Mouse (Mus musculus) lung, embryonic 16.5 days (tissue): ENCODE measurements at regions not wholly inside any gene's neighbourhood (a gene's known extent, or its start where the extent isn't known, plus 50 kb on each side); places are given as distances from the start of the nearest gene placed in this dataset.
A peak's percentile ranks its signal among the peaks of the same experiment; 100 is the strongest.

Source experiments
- ATAC-seq: fragments of 200-750 bp; cut with Nextera tagmentation; 2 replicates; pipeline ENCODE4 v1.8.0; 2017; ENCODE audit warnings: low read depth, mild to moderate bottlenecking, moderate library complexity
- H3K27ac ChIP-seq: fragments of 300-500 bp; sonication (generic); 2 replicates; pipeline ENCODE4 v1.5.1; 2014; ENCODE audit warnings: mild to moderate bottlenecking, control low read depth, low read length
- H3K27me3 ChIP-seq: fragments of 300-500 bp; sonication (generic); 2 replicates; pipeline ENCODE4 v1.6.1; 2014; ENCODE audit warnings: low read depth, low read length, mixed read lengths; ENCODE audit not compliant: control insufficient read depth, insufficient read depth
- H3K36me3 ChIP-seq: fragments of 300-500 bp; sonication (generic); 2 replicates; pipeline ENCODE4 v1.6.1; 2014; ENCODE audit warnings: low read length; ENCODE audit not compliant: control insufficient read depth, insufficient read depth
- H3K4me1 ChIP-seq: fragments of 300-500 bp; sonication (generic); replicated peaks from 2 replicates; pipeline ENCODE4 v1.6.1; 2014; ENCODE audit warnings: low read length, mixed read lengths; ENCODE audit not compliant: control insufficient read depth, insufficient read depth
- H3K4me2 ChIP-seq: fragments of 300-500 bp; sonication (generic); 2 replicates; pipeline ENCODE4 v1.6.1; 2014; ENCODE audit warnings: low read depth, low read length, control low read depth
- H3K4me3 ChIP-seq: fragments of 300-500 bp; sonication (generic); 2 replicates; pipeline ENCODE4 v1.5.1; 2014; ENCODE audit warnings: mild to moderate bottlenecking, low read length, control low read depth
- H3K9ac ChIP-seq: fragments of 300-500 bp; sonication (generic); 2 replicates; pipeline ENCODE4 v1.6.1; 2014; ENCODE audit warnings: low read length, control low read depth
- H3K9me3 ChIP-seq: fragments of 300-500 bp; sonication (generic); 2 replicates; pipeline ENCODE4 v1.6.1; 2016; ENCODE audit warnings: low read length; ENCODE audit not compliant: control insufficient read depth
- WGBS: fragments of 180-500 bp; shearing (Covaris S2); extraction: QIAGEN DNeasy Blood & Tissue Kit; methylation state at CpG from one replicate; pipeline ENCODE4 v1.1.7; 2014; 5-methylcytosine and 5-hydroxymethylcytosine counted together

- Histone ChIP-seq H3K4me1 (peaks cover 2% of the 10 kb centered on the region; the same call in 1 of the 2 replicates), H3K27me3 (no peaks in the 10 kb centered on the region), H3K4me3 (no peak overlapping the region), H3K27ac (no peak overlapping the region), H3K4me2 (no peak overlapping the region), H3K9me3 (no peaks in the 10 kb centered on the region), H3K9ac (no peak overlapping the region), H3K36me3 (no peaks in the 10 kb centered on the region)
- ATAC-seq: no peak
- WGBS: 83% methylated on average over 4 of the region's 4 CpGs
These were observed 128.9 kb upstream of the Pik3r1 start for GRCm38 (mm10) chr13:101896946-101897345.

GRCm38 (mm10) chr13:101902213-101902612 is 134.2 kb upstream of the Pik3r1 start:
- H3K4me1 ChIP-seq: no peaks in the 10 kb centered on the region
- 55% methylated on average over 7 of the region's 7 CpGs for WGBS
- no peaks in the 10 kb centered on the region for H3K9me3 ChIP-seq
- H3K9ac ChIP-seq: no peak overlapping the region
- no peak overlapping the region for H3K4me2 ChIP-seq
- no peak overlapping the region for H3K27ac ChIP-seq
- H3K36me3 ChIP-seq: no peaks in the 10 kb centered on the region
- ATAC-seq: no peak
- H3K4me3 ChIP-seq: no peak overlapping the region
- H3K27me3 ChIP-seq: no peaks in the 10 kb centered on the region

GRCm38 (mm10) chr13:101905909-101906676 is 138.1 kb upstream of the Pik3r1 start:
- Histone ChIP-seq H3K4me3 (no peak overlapping the region), H3K4me2 (no peak overlapping the region), H3K27me3 (no peaks in the 10 kb centered on the region), H3K27ac (no peak overlapping the region; the same call in 1 of the 2 replicates), H3K4me1 (no peaks in the 10 kb centered on the region), H3K9ac (no peak overlapping the region), H3K36me3 (no peaks in the 10 kb centered on the region), H3K9me3 (no peaks in the 10 kb centered on the region)
- WGBS: 77% methylated on average over 7 of the region's 7 CpGs
- ATAC-seq: peak; percentile 59

GRCm38 (mm10) chr13:101909026-101909425 is 141.0 kb upstream of the Pik3r1 start:
- no peaks in the 10 kb centered on the region for H3K36me3 ChIP-seq
- WGBS: 69% methylated on average over 5 of the region's 5 CpGs
- H3K27ac ChIP-seq: no peak overlapping the region
- no peak overlapping the region for H3K4me2 ChIP-seq
- H3K27me3 ChIP-seq: no peaks in the 10 kb centered on the region
- no peak for ATAC-seq
- H3K4me1 ChIP-seq: 0 out of 2 replicates have a peak, but pooled peaks cover under 1% of the 10 kb centered on the region
- no peak overlapping the region for H3K4me3 ChIP-seq
- no peaks in the 10 kb centered on the region for H3K9me3 ChIP-seq
- H3K9ac ChIP-seq: no peak overlapping the region

- no peak for ATAC-seq
- H3K36me3 ChIP-seq: no peaks in the 10 kb centered on the region
- no peaks in the 10 kb centered on the region for H3K27me3 ChIP-seq
- no peaks in the 10 kb centered on the region for H3K9me3 ChIP-seq
- no peak overlapping the region for H3K9ac ChIP-seq
- WGBS: 91% methylated on average over 5 of the region's 5 CpGs
- H3K4me3 ChIP-seq: no peak overlapping the region
- H3K4me1 ChIP-seq: peaks cover 17% of the 10 kb centered on the region
- H3K27ac ChIP-seq: no peak overlapping the region
- no peak overlapping the region for H3K4me2 ChIP-seq
These were observed 142.7 kb upstream of the Pik3r1 start for GRCm38 (mm10) chr13:101910687-101911086.

- Histone ChIP-seq H3K9me3 (no peaks in the 10 kb centered on the region), H3K4me3 (no peak overlapping the region), H3K9ac (no peak overlapping the region), H3K4me1 (peaks cover 28% of the 10 kb centered on the region), H3K4me2 (no peak overlapping the region), H3K27ac (no peak overlapping the region; the same call in 1 of the 2 replicates), H3K27me3 (no peaks in the 10 kb centered on the region), H3K36me3 (no peaks in the 10 kb centered on the region)
- no peak for ATAC-seq
- WGBS: 84% methylated on average over 4 of the region's 4 CpGs
These were observed 146.1 kb upstream of the Pik3r1 start for GRCm38 (mm10) chr13:101914132-101914531.

GRCm38 (mm10) chr13:101914691-101915541 is 146.9 kb upstream of the Pik3r1 start:
- Histone ChIP-seq H3K9ac (no peak overlapping the region), H3K4me3 (no peak overlapping the region), H3K4me2 (no peak overlapping the region), H3K27ac (peak overlapping the region; percentile 51), H3K27me3 (no peaks in the 10 kb centered on the region), H3K36me3 (no peaks in the 10 kb centered on the region), H3K4me1 (peaks cover 32% of the 10 kb centered on the region), H3K9me3 (no peaks in the 10 kb centered on the region)
- peak; percentile 77 for ATAC-seq
- WGBS: 14% methylated on average over 5 of the region's 5 CpGs

GRCm38 (mm10) chr13:101915542-101915941 is 147.5 kb upstream of the Pik3r1 start:
- WGBS: 47% methylated on average over 6 of the region's 6 CpGs
- H3K27ac ChIP-seq: peak overlapping the region; percentile 51
- peaks cover 32% of the 10 kb centered on the region for H3K4me1 ChIP-seq
- H3K4me2 ChIP-seq: no peak overlapping the region
- H3K36me3 ChIP-seq: no peaks in the 10 kb centered on the region
- ATAC-seq: peak; percentile 47; the same call in 1 of the 2 replicates
- H3K27me3 ChIP-seq: no peaks in the 10 kb centered on the region
- H3K4me3 ChIP-seq: no peak overlapping the region
- H3K9me3 ChIP-seq: no peaks in the 10 kb centered on the region
- H3K9ac ChIP-seq: no peak overlapping the region

- H3K4me1 ChIP-seq: peaks cover 32% of the 10 kb centered on the region
- no peak for ATAC-seq
- peak overlapping the region; percentile 51; the same call in 1 of the 2 replicates for H3K27ac ChIP-seq
- no peak overlapping the region for H3K9ac ChIP-seq
- H3K4me2 ChIP-seq: no peak overlapping the region
- no peaks in the 10 kb centered on the region for H3K9me3 ChIP-seq
- H3K36me3 ChIP-seq: no peaks in the 10 kb centered on the region
- 35% methylated on average over 6 of the region's 6 CpGs for WGBS
- no peak overlapping the region for H3K4me3 ChIP-seq
- no peaks in the 10 kb centered on the region for H3K27me3 ChIP-seq
These were observed 148.1 kb upstream of the Pik3r1 start for GRCm38 (mm10) chr13:101915948-101916594.
